Mouse (Mus musculus): ENCODE data around the gene Chrm4. TPM values are rescaled to one million over a fixed set of nuclear protein-coding genes. Genes with fewer than 3 reads are reported as not detected.
A peak's percentile ranks its signal among the peaks of the same experiment; 100 is the strongest.

The Chrm4 gene
- polyA plus RNA-seq, 1 experiment from 2014 or later, result 0.34 TPM

DNA sequence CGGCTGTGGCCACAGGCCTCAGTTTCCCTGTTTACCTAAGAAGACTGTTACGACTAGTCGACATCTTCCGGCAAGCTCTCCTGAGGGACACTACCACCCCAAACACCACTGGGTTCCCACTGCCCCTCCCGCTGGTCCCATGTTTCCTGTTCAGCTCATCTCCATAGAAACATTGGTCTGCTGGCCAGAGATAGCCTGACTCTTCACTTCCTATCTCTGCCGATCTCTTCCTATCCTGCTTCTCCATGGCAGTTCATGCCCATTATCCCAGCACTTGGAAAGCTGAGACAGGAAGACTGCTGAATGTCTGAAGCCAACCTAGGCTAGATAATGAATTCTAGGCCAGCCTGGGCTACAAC lies 21.1 kb downstream of the Chrm4 start:
- Histone ChIP-seq H3K27ac (replicated peaks; ENCODE audit: low read depth, low read length) (no peak overlapping the region), H3K27me3 (ENCODE audit: control insufficient read depth, insufficient read depth, low read length) (no peaks in the 10 kb centered on the region), H3K9ac (replicated peaks; ENCODE audit: low read length) (no peak overlapping the region; the same call in 1 of the 2 replicates), H3K36me3 (replicated peaks; ENCODE audit: control insufficient read depth, insufficient read depth, low read depth, low read length) (no peaks in the 10 kb centered on the region), H3K4me2 (ENCODE audit: low read depth, low read length) (no peak overlapping the region), H3K9me3 (replicated peaks; ENCODE audit: control insufficient read depth, low read length) (no peaks in the 10 kb centered on the region), H3K4me1 (ENCODE audit: control insufficient read depth, insufficient read depth, low read length) (peaks cover 9% of the 10 kb centered on the region), H3K4me3 (ENCODE audit: low read depth, low read length) (no peak overlapping the region)
- DNase-seq (ENCODE audit: low spot score), result no peak
- no peak for ATAC-seq (replicated peaks; ENCODE audit: insufficient number of reproducible peaks, low FRiP score, low TSS enrichment, low read depth)
- 72% methylated on average over 6 of the region's 6 CpGs for WGBS

DNA sequence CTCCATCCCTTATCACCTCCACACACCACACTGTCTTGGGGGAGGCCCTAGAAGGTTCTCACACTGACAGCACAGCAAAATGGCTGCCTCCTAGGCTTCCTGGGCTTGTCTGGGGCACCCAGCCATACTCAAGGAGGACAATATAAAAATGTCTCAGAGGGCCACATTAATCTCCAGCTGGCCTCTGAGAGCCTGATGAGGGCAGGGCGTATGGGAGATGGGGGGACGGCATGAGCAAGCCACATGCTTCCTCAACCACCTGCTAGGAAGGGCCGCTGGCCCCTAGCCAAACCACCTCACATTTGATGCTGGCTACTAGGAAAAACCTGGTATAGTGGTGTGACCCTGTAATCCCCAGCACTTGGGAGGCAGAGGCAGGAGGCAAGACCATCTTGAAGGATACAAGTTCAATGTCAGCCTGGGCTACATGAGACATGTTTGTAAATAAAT lies 21.8 kb downstream of the Chrm4 start:
- no peaks in the 10 kb centered on the region for H3K36me3 ChIP-seq (replicated peaks; ENCODE audit: control insufficient read depth, insufficient read depth, low read depth, low read length)
- no peaks in the 10 kb centered on the region for H3K27me3 ChIP-seq (ENCODE audit: control insufficient read depth, insufficient read depth, low read length)
- no peaks in the 10 kb centered on the region for H3K9me3 ChIP-seq (replicated peaks; ENCODE audit: control insufficient read depth, low read length)
- H3K9ac ChIP-seq (replicated peaks; ENCODE audit: low read length), result no peak overlapping the region
- 87% methylated on average over 3 of the region's 3 CpGs for WGBS
- DNase-seq (ENCODE audit: low spot score) (no peak), ATAC-seq (replicated peaks; ENCODE audit: insufficient number of reproducible peaks, low FRiP score, low TSS enrichment, low read depth) (no peak)
- no peak overlapping the region for H3K4me2 ChIP-seq (ENCODE audit: low read depth, low read length)
- H3K27ac ChIP-seq (replicated peaks; ENCODE audit: low read depth, low read length), result no peak overlapping the region
- peaks cover 9% of the 10 kb centered on the region for H3K4me1 ChIP-seq (ENCODE audit: control insufficient read depth, insufficient read depth, low read length)
- no peak overlapping the region for H3K4me3 ChIP-seq (ENCODE audit: low read depth, low read length)

DNA sequence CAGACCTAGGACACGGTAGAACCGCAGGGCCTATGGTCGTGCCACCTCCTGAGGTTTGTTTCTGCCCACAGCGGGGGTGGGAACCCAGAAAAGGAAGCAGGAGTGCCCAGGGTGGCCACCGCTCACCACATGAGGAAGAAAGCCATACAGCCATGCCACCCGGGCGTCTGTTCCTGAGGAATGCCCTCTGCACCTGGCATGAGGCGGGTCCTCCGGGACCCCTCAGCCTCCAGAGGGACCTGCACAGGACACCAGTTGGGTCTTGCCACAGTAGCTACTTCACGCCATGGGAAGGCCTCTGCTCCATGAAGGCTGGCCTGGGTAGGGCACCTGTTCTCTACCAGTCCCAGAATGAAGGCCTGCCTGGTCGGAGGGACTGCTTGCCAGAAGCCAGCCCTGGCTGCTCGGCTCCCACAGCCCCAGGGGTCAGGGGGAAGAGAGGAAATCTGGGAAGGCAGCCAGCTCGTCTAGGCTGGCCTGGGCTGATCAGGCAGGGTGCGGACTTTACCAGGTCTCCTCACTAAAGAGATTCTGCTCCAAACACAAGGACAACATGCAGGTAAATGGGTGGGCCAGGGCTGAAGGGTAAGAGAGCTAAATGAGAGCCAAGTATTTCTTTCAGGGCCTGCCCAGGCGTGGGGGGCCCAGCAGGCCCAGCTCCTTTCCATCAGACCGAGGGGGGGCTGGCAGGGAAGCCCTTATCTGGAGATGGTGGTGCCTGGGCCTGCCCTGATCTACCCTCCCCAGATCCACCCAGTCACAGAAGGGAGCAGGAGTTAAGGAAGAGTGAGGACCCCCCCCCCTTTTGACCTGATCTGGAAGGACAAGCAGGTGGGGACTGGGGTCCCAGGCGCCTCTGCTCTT lies 22.6 kb downstream of the Chrm4 start:
- DNase-seq (ENCODE audit: low spot score) (no peak), ATAC-seq (replicated peaks; ENCODE audit: insufficient number of reproducible peaks, low FRiP score, low TSS enrichment, low read depth) (peak; percentile 35)

DNA sequence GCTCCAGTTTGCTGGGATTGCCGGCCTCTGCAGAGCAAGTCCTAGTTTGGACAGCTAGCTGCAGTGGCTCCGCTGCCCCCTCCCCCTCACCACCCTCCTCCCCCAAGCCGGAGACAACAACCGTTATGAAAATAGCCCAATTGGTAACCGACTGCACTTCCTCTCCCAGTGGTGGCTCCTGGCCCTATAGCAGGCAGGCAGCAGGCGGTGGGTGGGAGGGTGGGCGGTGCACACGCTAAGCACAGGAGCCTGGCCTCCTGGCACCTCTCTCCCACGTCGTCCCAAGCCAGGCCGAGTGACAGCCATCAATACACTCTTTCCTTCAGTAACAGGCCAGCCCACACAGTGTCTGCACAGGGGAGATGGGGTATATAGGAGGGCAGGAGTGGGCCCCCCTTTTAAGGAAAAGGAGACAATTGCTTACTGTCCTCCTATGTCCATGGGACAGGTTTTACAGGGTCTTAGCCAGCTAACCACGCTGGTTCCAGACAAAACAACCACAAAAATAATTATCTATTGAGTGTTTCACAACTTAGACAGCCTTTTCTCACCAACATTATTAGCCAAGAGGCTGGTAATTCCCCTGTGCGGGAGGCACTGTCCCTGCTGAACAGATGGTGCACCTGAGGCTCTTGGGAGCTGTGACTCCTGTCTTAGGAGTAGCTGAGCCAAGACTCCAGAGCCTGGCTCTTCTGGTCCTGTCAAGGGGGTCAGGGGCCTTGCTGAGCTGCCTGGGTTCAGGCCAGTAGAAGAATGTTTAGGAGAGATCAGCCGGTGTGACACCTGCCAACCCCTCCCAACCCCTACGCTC lies 23.4 kb downstream of the Chrm4 start:
- peak overlapping the region; percentile 11 for H3K4me2 ChIP-seq (ENCODE audit: low read depth, low read length)
- DNase-seq (ENCODE audit: low spot score) (peak; percentile 69), ATAC-seq (replicated peaks; ENCODE audit: insufficient number of reproducible peaks, low FRiP score, low TSS enrichment, low read depth) (peak; percentile 30)
- no peaks in the 10 kb centered on the region for H3K9me3 ChIP-seq (replicated peaks; ENCODE audit: control insufficient read depth, low read length)
- H3K4me3 ChIP-seq (ENCODE audit: low read depth, low read length), result no peak overlapping the region
- peak overlapping the region; percentile 41; the same call in 1 of the 2 replicates for H3K9ac ChIP-seq (replicated peaks; ENCODE audit: low read length)
- 17% methylated on average over 15 of the region's 15 CpGs for WGBS
- H3K27me3 ChIP-seq (ENCODE audit: control insufficient read depth, insufficient read depth, low read length), result no peaks in the 10 kb centered on the region
- H3K27ac ChIP-seq (replicated peaks; ENCODE audit: low read depth, low read length), result peak overlapping the region; percentile 39; the same call in 1 of the 2 replicates
- peaks cover 9% of the 10 kb centered on the region for H3K4me1 ChIP-seq (ENCODE audit: control insufficient read depth, insufficient read depth, low read length)
- no peaks in the 10 kb centered on the region for H3K36me3 ChIP-seq (replicated peaks; ENCODE audit: control insufficient read depth, insufficient read depth, low read depth, low read length)

More for the DNA sequence above, 22.6 kb downstream of the Chrm4 start:
- peaks cover 9% of the 10 kb centered on the region for H3K4me1 ChIP-seq (ENCODE audit: control insufficient read depth, insufficient read depth, low read length)
- H3K9ac ChIP-seq (replicated peaks; ENCODE audit: low read length), result peak overlapping the region; percentile 41; the same call in 1 of the 2 replicates
- peak overlapping the region; percentile 39; the same call in 1 of the 2 replicates for H3K27ac ChIP-seq (replicated peaks; ENCODE audit: low read depth, low read length)
- no peaks in the 10 kb centered on the region for H3K36me3 ChIP-seq (replicated peaks; ENCODE audit: control insufficient read depth, insufficient read depth, low read depth, low read length)
- 70% methylated on average over 17 of the region's 17 CpGs for WGBS
- H3K9me3 ChIP-seq (replicated peaks; ENCODE audit: control insufficient read depth, low read length), result no peaks in the 10 kb centered on the region
- H3K4me2 ChIP-seq (ENCODE audit: low read depth, low read length), result peak overlapping the region; percentile 11
- H3K27me3 ChIP-seq (ENCODE audit: control insufficient read depth, insufficient read depth, low read length), result no peaks in the 10 kb centered on the region
- 0 out of 2 replicates have a peak overlapping the region, but pooled peaks have one; percentile 1 for H3K4me3 ChIP-seq (ENCODE audit: low read depth, low read length)

DNA sequence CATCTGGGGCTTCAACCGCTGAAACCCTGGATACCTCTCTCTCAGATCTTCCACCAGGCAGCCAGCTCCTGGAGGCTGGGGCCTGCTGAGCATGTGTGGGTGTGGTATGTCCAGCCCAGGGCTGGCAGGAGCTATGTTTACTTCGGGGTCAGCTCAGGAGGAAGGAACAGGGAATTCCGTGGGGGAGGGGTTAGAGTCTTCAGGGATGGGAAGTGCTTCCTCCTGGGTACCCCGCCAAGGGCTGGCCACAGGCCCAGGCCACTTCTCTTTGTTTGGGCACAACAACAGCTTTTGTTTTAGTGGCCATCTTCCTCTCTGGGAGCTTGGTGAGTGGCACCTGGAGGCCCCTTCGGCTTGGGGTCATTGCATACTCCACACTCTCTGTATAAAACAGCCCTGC lies 26.8 kb downstream of the Chrm4 start:
- ATAC-seq (replicated peaks; ENCODE audit: insufficient number of reproducible peaks, low FRiP score, low TSS enrichment, low read depth) (no peak), DNase-seq (ENCODE audit: low spot score) (peak; percentile 45)
- peak overlapping the region; percentile 13; the same call in 1 of the 2 replicates for H3K9ac ChIP-seq (replicated peaks; ENCODE audit: low read length)
- no peaks in the 10 kb centered on the region for H3K27me3 ChIP-seq (ENCODE audit: control insufficient read depth, insufficient read depth, low read length)
- H3K4me1 ChIP-seq (ENCODE audit: control insufficient read depth, insufficient read depth, low read length), result peaks cover 4% of the 10 kb centered on the region; the same call in 1 of the 2 replicates
- H3K36me3 ChIP-seq (replicated peaks; ENCODE audit: control insufficient read depth, insufficient read depth, low read depth, low read length), result no peaks in the 10 kb centered on the region
- no peak overlapping the region for H3K4me2 ChIP-seq (ENCODE audit: low read depth, low read length)
- H3K4me3 ChIP-seq (ENCODE audit: low read depth, low read length), result no peak overlapping the region
- peak overlapping the region; percentile 28; the same call in 1 of the 2 replicates for H3K27ac ChIP-seq (replicated peaks; ENCODE audit: low read depth, low read length)
- WGBS, result 17% methylated on average over 5 of the region's 5 CpGs
- H3K9me3 ChIP-seq (replicated peaks; ENCODE audit: control insufficient read depth, low read length), result no peaks in the 10 kb centered on the region

DNA sequence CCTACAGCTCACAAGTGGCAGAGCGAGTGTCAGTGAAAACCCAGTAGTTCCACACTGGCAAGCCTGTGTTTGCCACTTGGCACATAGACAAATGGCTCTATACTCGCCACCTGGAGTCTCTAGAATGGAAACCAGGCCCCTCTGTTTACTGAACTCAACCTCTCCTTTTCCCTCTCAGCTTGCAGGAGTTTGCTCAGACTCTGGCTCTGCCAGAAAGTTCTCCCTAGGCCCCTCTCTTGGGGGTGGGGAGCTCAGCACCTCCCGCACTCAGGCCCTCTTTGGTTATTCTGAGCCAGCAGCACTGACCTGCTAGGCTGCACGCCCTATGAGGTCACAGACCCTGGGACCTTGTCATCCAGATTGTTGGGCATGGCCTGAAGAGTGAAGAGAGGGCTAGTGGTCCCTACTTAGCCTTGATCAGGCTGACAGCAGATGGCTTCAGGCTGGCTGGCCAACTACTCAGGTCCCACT lies 28.1 kb downstream of the Chrm4 start:
- Histone ChIP-seq H3K27ac (replicated peaks; ENCODE audit: low read depth, low read length) (no peak overlapping the region), H3K9me3 (replicated peaks; ENCODE audit: control insufficient read depth, low read length) (no peaks in the 10 kb centered on the region), H3K36me3 (replicated peaks; ENCODE audit: control insufficient read depth, insufficient read depth, low read depth, low read length) (no peaks in the 10 kb centered on the region), H3K27me3 (ENCODE audit: control insufficient read depth, insufficient read depth, low read length) (no peaks in the 10 kb centered on the region), H3K4me2 (ENCODE audit: low read depth, low read length) (no peak overlapping the region), H3K9ac (replicated peaks; ENCODE audit: low read length) (no peak overlapping the region), H3K4me1 (ENCODE audit: control insufficient read depth, insufficient read depth, low read length) (peaks cover 3% of the 10 kb centered on the region; the same call in 1 of the 2 replicates), H3K4me3 (ENCODE audit: low read depth, low read length) (no peak overlapping the region)
- DNase-seq (ENCODE audit: low spot score) (no peak), ATAC-seq (replicated peaks; ENCODE audit: insufficient number of reproducible peaks, low FRiP score, low TSS enrichment, low read depth) (no peak)
- WGBS, result 89% methylated on average over 4 of the region's 4 CpGs

DNA sequence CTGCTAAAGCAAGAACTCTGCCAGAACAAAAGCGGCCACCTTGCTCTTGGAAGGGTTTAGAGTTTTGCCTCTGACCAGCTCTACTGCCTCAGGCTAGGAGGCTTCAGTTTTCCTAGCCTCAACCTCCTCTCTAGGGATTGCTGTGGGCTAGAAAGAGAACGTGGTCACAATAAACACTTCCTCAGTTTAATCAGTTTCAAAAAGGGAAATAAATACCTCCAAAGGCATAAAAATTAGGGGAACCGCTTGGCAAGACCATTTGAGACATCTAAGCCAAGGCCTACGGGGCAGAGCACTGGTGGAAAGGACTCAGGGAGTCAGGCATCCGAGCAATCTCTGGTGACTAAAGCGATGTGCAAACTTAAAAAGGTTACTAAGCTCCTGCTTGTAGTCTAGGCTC lies 28.8 kb downstream of the Chrm4 start:
- Histone ChIP-seq H3K4me2 (ENCODE audit: low read depth, low read length) (no peak overlapping the region), H3K27me3 (ENCODE audit: control insufficient read depth, insufficient read depth, low read length) (no peaks in the 10 kb centered on the region), H3K36me3 (replicated peaks; ENCODE audit: control insufficient read depth, insufficient read depth, low read depth, low read length) (no peaks in the 10 kb centered on the region), H3K9me3 (replicated peaks; ENCODE audit: control insufficient read depth, low read length) (no peaks in the 10 kb centered on the region), H3K27ac (replicated peaks; ENCODE audit: low read depth, low read length) (no peak overlapping the region), H3K4me1 (ENCODE audit: control insufficient read depth, insufficient read depth, low read length) (no peaks in the 10 kb centered on the region; the same call in 1 of the 2 replicates), H3K4me3 (ENCODE audit: low read depth, low read length) (no peak overlapping the region), H3K9ac (replicated peaks; ENCODE audit: low read length) (no peak overlapping the region)
- whole genome bisulfite sequencing, result 81% methylated on average over 6 of the region's 6 CpGs
- DNase-seq (ENCODE audit: low spot score) (no peak), ATAC-seq (replicated peaks; ENCODE audit: insufficient number of reproducible peaks, low FRiP score, low TSS enrichment, low read depth) (no peak)
